Mouse (Mus musculus) left cerebral cortex, adult 11 months (tissue): ENCODE measurements around the gene Fgfr2.

ENCODE experiments used
- DNase-seq: peaks from one replicate; pipeline ENCODE4 v3.0.0; 2022; ENCODE audit warnings: low spot score

Gene Fgfr2

GRCm38 (mm10) chr7:132402377-132403084, 720.6 kb downstream of the Fgfr2 start:
- DNase-seq: no peak

DNA sequence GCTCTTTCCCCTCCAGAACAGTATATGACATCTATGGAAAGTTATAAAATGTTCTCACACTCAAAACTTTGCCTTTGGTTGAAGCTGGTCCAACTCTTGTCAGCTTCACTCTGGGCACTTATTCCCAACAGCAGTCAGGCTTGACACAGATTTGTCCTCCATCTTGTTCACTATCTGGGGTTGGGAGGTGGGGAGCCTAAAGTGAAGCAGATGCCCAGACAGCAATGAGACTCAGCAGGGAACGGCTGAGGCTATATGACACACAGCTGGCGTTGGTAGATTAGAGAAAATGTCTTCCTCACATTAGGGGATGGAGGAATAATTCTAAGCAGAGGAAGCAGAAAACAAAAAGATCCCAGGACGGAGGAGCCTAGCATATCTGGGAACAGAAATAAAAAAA, 724.7 kb downstream of the Fgfr2 start:
- DNase-seq: no peak

GRCm38 (mm10) chr7:132396661-132397322, 726.4 kb downstream of the Fgfr2 start:
- DNase-seq: no peak

GRCm38 (mm10) chr7:132393582-132394175, 729.5 kb downstream of the Fgfr2 start:
- DNase-seq: no peak

DNA sequence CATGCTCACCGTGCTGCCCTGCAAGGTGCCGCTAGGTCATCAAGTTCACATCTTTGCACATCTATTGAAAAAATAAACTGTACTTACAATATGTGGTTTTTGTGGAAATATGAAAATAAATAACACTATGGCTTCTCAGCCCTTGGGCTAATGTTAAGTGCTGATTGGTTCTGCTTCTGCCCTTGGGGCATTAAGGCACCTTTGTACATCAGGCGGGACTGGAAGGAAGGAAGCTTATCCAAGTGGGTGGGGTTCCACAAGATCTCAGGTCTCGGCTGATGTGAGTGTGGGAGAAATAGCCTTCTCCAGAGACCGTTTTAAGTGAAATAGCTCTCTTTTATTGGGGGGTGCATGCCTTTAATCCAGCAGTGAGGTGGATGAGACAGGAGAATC, 730.1 kb downstream of the Fgfr2 start:
- DNase-seq: no peak

GRCm38 (mm10) chr7:132392233-132393013, 730.7 kb downstream of the Fgfr2 start:
- DNase-seq: no peak

DNA sequence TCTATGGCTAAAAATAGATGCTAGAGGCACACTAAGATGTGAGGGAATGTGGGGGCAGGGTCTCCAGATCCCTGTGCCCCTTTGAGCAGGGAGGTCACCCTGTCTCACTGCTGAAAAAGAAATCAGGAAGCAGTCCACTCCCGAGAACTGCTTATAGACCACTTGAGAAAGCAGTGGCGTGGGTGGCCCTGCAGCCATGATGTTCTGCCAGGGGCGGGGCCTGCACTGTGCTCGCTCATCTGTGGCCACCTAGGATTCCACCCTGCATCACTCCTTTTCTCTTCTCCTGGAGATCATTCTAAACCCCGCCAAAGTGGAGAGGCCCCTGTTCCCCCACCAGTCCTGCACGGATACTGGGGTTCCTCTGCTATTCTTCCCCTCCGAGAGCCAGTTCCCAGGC, 733.7 kb downstream of the Fgfr2 start:
- no peak for DNase-seq

DNA sequence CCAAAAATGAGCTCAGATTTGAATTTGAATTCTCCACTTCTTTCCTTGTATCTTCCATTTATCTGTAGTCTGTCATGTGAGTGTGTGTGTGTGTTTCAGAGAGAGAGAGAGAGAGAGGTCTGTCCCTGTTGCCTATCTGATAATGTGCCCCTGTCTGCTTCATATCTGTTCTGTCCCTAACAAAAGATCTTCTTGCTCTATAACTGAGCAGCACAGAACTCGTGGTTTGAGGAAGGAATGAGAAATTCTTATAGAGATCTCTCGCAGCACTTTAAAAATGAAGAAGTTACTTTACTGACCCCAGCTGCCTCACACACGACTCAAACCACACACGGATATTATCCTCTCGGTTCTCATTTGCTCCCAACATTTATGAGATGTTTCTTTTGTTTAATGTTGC, 735.6 kb downstream of the Fgfr2 start:
- DNase-seq: no peak

GRCm38 (mm10) chr7:132386316-132386715, 736.8 kb downstream of the Fgfr2 start:
- DNase-seq: no peak

DNA sequence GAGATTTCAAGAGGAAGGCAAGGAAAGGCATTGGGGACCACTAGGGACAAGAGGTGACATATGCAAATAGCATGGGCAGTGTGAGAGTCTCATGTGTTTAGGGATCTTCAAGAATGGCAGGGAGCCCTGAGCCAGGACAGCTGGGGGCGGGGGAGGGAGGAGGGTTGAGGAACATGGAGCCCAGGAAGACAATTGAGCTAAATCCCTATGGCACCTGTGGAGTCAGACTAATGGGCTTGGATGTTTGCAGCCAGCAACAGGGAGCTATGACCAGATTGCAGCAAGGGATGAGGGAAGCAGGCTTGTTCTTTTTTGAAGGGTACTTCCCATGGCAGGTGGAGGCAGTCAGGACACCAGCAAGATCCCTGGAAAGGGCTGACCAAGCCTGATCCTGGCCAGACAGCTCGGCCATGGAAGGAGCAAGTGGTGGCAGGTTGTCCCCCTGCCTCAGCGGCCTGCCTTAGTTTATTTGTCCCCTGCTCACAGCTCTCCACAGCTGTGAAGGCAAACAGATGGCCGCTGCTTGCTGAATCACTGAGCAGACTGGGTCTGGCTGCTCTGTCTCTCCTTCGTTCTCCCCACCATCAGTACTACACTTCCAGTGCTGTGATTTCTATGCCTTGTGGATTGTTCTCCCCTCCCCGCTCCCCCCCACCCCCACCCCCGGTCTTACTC, 737.6 kb downstream of the Fgfr2 start:
- DNase-seq: no peak

DNA sequence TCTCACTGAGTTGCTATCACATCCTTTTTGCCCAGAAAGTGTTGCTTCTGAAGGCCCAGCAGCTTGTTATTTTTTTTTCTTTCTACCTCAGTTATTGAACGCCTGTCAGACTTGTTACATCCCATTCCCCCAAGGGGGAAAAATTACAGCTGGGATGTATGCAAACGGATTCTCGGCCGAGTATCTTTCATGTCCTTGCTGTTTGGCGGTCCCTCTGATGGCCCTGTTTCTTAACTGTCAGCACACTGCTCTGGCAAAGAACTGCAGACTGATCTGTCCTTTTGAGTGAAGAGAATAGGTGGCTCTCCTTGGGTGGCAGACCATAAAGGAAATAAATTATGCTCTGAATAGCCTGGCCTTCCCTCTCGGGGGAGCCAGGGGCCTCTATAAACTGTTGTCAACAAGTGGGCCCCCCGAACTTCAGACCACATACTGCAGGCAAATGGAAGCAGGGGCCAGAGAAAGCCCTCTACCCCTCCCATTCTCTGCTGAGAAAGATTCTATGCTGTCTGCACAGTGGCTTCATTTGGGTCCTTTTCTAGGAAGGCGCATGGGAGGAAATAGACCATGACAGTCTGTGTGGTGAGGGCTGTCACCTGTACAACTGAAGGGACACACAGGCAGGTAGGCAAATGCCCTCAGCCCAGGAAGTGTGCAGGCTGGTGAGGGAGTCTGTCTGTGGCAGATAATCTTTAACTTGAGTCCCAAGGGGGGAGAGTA, 738.3 kb downstream of the Fgfr2 start:
- DNase-seq: no peak

- no peak for DNase-seq
Measured at GRCm38 (mm10) chr7:132380634-132381336, 742.4 kb downstream of the Fgfr2 start.

- DNase-seq: no peak
Measured at GRCm38 (mm10) chr7:132377913-132378312, 745.2 kb downstream of the Fgfr2 start.

GRCm38 (mm10) chr7:132373594-132374378, 749.4 kb downstream of the Fgfr2 start:
- no peak for DNase-seq

- DNase-seq: no peak
Measured at GRCm38 (mm10) chr7:132372752-132373513, 750.2 kb downstream of the Fgfr2 start.

DNA sequence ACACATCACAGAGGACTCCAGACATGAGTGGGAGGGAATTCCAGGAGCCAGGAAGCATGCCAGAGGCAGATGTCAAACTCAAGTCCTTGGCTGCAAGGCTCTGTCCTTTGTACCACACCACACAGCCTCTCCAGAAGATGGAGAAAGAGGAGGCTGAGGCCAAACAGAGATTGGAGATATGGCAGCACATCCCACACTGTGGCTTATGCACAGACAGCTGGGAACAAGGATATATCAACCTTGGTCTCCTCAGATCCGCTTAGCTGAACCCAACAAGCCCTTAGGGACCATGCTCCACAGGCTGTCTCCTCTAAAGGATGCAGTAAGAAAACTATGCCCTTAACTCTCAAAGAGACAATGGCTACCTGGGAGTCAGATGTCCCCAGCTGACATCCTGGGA, 751.3 kb downstream of the Fgfr2 start:
- DNase-seq: no peak

- DNase-seq: no peak
Measured at GRCm38 (mm10) chr7:132369784-132370183, 753.4 kb downstream of the Fgfr2 start.

GRCm38 (mm10) chr7:132368859-132369258, 754.3 kb downstream of the Fgfr2 start:
- no peak for DNase-seq

GRCm38 (mm10) chr7:132367344-132367743, 755.8 kb downstream of the Fgfr2 start:
- no peak for DNase-seq
